Mouse (Mus musculus) urinary bladder, postnatal 4 days (tissue): ENCODE results near the gene Deaf1.

Experiments used
- DNase-seq, 2 experiments: peaks; one replicate each; pipeline ENCODE4 v3.0.0; 2021 to 2022; ENCODE audit warnings: low spot score in 2 of 2

Gene Deaf1

DNA sequence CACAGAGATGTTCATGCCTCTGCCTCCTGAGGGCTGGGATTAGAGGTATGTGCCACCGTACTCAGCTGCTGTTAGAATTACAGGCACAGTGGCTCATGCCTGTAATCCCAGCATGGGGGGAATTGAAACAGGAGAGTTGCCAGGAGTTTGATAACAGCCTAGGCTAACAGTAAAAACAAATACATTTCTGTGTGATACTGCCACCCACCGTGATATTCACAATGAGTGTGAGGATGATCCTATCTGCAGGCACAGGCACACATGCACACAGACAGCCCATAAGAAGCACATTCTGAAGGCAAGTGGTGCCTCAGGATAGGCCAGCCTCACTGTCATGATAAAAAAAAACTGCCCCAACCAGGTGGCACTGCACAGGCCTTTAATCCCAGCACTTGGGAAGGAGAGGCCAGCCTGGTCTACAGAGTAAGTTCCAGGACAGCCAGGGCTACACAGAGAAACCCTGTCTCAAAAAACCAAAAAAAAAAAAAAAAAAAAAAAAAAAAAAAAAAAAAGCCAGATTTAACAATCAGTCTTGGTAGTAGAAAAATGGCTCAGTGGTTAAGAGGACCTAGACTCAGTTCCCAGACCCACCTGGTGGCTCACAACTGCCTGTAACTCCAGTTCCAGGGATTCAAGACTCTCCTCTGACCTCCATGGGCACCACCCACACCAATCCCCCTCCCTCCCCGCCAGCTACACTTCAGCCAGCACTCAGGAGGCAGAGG, 29.4 kb downstream of the Deaf1 start:
- no peak for DNase-seq

DNA sequence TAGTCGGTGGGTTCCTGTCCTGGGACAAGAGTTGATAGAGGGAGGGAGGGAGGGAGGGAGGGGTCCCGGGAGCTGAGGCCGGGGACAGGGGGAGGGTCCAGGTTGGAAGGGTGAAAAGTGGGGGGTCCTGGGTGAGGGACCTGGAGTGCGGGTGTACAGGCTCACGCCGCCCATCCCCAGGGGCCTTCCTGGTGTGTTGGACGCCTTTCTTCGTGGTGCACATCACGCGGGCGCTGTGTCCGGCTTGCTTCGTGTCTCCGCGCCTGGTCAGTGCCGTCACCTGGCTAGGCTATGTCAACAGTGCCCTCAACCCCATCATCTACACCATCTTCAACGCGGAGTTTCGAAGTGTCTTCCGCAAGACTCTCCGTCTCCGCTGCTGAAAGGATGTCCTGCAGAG, 33.0 kb downstream of the Deaf1 start:
- DNase-seq: no peak

DNA sequence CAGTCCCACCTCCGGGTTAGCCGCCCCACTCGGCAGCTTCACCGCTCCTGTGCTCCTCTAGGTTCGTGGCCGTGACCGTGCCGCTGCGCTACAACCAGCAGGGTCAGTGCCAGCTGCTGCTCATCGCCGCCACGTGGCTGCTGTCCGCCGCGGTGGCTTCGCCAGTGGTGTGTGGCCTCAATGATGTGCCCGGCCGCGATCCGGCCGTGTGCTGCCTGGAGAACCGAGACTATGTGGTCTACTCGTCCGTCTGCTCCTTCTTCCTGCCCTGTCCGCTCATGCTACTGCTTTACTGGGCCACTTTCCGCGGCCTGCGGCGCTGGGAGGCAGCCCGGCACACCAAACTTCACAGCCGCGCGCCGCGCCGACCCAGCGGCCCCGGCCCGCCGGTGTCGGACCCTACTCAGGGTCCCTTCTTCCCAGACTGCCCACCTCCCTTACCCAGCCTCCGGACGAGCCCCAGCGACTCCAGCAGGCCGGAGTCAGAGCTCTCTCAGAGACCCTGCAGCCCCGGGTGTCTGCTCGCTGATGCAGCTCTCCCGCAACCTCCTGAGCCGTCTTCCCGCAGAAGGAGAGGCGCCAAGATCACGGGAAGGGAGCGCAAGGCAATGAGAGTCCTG, 33.5 kb downstream of the Deaf1 start:
- DNase-seq: no peak

DNA sequence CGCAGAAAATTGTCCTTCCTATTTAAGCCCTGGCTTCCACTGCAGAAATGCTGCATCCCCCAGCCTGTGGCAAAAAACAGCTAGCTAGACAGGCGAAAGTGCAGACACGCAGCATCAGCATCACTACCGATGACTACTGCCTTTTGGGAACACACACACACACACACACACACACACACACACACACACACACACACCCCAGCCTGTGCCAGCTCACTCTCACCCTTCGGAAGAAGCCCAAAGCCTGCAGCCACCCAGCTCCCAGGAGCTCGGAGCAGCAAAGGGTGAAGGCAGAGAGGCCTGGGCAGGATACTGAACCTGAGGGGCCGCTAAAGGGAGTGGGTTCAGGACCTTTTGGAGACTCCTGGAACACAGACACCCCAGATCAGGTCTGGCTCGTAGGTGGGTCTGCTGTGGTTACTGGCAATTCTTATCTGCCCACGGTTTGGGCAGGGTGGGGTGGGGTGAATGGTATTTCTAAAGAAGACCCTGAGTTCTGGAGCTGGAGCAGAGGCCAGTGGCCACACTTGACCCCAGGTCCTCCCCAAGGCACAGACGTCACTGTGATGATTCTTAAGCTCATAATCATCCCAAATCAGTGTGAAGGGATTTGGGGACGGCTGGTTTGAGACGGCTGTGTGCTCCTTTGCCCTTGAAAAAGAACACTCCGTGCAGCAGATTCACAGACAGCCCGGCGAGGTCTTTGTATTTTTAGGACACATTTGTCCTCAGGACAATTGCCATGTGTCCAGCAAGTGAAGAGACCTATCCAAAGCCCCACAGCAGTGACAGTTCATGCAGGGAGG, 34.7 kb downstream of the Deaf1 start:
- DNase-seq: no peak

DNA sequence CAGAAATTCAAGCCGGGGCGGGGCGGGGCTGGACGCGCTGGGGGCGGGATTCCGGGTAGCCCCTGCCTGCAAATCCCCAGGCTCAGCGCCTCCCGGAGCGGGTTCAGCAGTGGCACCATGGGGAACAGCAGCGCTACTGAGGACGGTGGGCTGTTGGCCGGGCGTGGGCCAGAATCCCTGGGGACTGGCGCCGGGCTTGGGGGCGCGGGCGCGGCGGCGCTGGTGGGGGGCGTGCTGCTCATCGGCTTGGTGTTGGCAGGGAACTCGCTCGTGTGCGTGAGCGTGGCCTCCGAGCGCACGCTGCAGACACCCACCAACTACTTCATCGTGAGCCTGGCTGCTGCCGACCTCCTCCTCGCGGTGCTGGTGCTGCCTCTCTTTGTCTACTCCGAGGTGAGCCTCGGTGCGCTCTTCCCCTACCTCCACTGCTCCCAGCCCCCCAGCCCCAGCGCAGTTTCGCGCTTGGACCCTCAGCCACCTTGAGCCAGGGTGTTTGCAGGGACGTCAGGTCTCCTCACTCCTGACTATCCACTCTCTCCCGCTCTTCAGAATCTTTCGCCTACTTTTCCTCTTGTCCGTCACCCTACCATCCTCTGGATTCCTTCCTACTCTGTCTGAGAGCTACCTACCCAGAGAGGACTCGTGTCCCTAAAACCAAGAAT, 35.4 kb downstream of the Deaf1 start, which contains the start of gene Drd4:
Drd4 (plus strand) TSS at position 86 of the 662 bp plus-strand sequence.
- no peak for DNase-seq

DNA sequence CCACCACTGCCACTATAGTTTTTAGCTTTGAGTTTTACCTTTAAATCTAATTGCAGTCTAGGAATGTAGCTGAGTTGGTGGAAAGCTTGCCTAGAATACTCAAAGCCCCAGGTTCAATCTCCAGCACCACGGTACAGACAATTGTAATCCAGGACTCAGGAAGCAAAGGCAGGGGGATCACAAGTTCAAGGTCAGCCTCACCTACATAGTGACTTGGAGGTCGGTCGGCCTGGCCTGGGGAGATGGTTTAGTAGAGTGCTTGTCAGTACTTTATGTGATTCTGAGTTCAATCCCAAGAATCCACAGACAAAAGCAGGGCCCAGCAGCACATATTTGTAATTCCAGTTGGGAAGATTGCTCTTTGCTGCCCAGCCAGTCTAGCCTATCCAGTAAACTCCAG, 39.4 kb downstream of the Deaf1 start:
- DNase-seq: no peak

DNA sequence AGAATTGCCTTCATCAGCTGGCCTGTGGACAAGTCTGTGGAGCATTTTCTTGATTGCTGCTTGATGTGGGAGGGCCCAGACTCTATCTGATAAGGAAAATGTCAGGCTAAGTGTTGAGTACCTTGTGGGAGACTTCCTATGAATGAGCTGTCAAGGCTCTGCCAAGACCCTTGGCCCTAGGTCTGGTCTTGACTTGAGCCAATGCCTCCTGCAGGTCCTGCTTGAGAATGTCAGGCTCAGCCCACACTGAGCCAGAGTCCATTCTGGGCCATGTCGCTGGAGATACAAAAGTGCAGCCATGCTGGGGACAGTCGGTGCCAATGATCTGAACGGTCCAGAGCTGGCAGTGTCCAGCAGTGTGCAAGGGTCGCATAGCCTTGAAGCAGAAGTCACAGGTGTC, 44.7 kb downstream of the Deaf1 start:
- DNase-seq: no peak

DNA sequence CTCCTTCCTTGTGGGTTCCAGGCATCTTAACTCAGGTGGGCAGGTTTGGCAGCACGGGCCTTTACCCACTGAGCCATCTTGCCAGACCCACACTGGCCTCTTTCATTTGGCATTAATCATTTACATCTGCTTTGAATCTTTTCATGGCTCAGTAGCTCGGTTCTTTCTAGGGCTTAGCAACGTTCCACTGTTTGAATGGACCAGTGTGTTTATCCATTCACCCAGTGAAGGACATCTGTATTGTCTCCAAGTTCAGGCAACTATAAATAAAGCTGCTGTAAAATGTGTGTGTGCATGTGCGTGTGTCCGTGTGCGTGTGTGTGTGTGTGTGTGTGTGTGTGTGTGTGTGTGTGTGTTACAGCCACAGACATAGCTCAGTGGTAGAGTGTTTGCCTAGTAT, 46.0 kb downstream of the Deaf1 start:
- no peak for DNase-seq

DNA sequence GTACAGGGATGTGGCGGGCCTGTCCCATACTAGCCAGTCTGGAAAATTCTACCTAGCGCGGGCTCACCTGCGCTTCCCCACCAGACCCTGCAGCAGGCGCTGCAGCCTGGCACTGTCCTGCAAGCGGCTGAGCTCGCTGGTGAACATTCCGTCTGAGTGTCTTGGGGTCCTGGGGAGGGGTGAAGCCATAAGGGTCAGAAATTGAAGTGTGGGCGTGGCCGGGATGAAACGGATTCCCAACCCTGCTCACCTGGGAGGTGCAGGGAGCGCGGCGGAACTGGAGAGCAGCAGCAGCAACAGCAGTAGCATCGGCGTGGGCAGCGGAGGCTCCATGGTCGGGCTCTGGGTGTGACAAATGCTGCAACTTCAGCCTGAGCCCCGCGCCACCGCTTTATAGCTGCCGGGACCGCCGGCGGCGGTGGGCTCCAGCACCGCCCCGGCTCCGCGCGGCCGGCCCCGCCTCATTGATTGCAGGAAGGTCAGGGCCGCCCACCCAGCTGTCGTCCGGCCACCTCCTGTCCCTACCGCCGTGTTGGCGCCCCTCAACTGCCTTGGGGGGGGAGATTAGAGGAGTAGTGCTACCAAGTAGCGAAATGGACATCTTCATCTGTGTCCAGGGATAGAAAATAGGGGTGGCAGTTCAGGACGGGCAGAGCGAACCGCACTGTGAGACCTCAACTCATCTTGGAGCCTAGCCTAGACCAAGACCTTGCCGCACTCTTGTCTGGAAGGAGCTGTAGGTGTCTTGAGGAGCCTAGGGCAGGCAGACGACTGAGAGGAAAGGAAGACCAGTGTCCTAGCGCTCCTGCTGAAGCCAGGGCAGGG, 48.5 kb downstream of the Deaf1 start, which contains the start of gene Sct:
Sct (minus strand) TSS at position 368 of the 825 bp plus-strand sequence.
- DNase-seq: no peak

DNA sequence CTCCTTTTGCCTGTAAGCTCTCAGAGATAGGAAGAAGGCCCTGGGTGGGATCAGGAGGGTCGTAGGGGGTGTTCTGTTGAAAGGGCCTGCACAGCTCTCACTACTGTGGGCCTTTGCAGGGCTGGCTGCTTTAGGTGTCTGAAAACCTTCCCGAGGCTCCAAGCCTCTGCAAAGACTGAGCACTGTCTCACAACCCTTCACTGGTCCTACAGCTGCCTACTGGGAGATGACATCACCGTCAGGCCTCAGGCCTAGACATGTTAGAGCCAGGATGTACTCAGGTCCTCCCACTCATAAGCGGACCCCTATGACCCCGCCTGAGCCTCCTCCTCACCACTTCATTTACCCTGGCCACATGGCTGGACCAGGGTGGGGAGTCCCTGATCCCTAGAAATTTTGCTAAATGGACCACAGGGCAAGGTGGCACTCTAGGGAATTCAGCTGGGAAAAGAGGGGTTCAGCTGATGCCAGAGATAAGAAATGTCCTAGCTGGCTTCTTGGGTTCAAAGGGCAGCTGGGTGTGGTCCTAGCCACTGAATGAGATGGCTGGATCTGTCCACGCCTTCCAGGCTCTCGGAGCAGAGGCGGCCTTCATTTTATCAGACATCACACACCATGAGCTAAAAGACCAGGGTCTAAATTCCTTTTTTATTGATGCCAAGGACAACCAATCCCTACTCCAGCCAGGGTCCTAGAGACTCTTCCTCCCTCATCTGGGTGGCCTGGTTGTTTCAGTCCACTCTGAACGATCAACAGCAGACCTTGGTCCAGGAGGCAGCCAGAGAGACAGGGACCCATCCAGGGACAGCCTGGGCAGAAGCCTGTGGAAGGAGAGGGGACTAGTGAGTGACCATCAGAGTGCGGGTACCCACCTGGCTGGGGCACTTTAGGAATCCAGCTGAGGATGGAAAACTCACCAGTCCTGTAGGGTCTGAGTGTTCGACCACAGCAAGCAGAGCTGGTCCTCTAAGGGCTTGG, 49.5 kb downstream of the Deaf1 start:
- DNase-seq: no peak

DNA sequence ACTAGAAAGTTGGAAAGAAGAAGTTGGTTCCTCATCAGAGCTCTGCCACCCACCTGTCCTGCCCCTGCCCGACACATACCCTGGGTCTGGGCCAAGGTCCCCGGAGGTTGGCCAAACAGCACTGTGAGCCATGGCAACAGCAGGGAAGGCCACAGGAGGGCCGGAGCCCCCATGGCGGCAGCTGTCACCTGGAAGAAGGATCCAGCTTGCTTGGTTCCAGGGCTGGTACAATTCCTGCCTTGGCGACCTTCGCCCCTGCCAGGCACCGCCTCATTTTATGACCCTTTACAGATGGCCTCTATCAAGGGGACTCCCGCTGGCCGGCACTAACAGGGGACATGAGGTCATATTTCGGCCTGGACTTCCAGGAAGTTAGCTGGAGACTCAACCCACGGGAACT, 50.9 kb downstream of the Deaf1 start, which contains the start of gene Cdhr5:
Cdhr5 (minus strand) TSS at position 241 of the 400 bp plus-strand sequence.
- DNase-seq: no peak

DNA sequence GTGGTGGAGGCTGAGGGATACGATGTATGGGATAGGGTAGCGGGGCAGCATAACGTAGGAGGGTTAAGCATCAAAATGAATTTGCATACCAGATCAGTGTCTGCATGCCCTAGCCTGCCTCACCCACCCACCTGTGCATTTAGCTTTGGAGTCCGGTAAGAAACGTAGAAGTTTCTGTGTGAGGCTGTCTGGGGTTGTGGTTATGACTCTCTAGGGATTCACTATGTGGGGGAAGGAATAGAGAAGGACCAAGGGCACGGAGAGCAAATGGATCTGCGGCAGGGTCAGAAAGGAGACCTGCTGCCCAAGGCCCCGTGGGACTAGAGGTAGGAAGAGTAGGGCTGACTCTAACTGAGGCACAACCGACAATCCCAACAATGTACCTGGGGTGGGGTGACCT, 52.1 kb downstream of the Deaf1 start:
- DNase-seq: no peak

DNA sequence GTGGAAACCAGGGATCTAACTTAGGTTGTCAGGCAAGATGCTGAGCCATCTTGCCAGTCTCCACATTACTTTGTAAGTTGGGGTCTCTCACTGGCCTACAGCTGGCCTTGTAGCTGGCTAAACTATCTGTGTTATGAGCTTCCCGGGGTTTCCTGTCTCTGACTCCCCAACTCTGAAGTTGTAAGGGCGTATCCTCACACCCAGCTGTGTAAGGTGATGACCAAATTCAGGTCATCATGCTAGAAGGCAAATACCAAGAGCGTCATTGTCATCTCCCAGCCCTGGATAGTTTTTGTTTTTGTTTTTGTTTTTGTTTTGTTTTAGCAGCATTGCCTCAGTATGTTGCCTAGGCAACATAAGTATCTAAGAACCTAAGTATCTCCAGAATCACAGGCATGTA, 56.9 kb downstream of the Deaf1 start:
- DNase-seq: no peak

DNA sequence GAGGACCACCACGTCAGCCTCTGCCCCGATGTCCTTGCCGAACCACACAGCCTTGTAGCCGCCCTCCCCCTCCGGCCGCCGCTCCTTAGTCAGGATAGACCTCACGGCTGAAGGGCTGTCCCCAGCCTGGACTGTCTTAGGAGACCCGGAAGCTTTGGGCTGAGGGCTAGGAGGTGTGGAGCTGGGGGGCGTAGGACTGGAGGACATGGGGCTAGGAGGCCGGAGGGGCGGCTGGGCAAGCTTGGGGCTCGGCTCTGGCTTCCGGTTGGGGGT, 58.3 kb downstream of the Deaf1 start:
- no peak for DNase-seq

DNA sequence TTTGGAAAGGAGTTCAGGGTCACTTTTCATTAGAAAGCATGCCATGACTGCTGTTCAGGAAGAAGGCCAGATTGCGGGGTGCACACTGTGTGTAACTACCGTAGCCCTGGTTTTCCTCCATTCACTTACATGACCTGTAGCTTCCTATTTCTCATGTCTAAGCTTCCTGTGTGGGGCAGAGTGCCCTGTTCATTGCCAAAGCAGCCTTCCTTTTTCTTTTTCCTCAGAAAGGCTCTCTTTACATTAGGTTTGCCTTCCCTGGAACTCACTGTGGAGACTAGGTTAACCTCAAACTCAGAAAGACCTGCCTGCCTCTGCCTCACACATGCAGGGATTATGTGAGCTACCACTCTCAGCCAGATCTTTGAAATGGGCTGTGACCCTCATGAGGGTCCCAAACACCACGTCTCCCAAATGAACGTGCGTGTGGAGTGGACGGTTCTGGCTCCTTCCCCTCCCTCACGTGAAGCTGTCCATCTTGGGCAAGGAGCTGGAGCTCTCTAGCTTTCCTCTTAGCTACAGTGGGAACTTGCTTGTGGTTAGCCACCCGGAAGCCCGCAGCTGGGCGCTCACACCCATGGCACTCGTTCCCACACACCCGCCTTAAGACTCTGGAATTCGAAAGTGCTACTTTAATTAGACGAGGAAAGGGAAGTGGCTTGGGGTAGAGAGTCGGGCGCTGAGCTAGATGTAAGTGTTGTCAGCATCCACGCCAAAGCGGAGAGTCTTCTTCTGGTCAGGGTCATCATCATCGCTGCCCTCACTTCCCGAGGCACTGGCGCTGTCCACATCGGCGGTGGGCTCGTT, 58.8 kb downstream of the Deaf1 start:
- DNase-seq: no peak

DNA sequence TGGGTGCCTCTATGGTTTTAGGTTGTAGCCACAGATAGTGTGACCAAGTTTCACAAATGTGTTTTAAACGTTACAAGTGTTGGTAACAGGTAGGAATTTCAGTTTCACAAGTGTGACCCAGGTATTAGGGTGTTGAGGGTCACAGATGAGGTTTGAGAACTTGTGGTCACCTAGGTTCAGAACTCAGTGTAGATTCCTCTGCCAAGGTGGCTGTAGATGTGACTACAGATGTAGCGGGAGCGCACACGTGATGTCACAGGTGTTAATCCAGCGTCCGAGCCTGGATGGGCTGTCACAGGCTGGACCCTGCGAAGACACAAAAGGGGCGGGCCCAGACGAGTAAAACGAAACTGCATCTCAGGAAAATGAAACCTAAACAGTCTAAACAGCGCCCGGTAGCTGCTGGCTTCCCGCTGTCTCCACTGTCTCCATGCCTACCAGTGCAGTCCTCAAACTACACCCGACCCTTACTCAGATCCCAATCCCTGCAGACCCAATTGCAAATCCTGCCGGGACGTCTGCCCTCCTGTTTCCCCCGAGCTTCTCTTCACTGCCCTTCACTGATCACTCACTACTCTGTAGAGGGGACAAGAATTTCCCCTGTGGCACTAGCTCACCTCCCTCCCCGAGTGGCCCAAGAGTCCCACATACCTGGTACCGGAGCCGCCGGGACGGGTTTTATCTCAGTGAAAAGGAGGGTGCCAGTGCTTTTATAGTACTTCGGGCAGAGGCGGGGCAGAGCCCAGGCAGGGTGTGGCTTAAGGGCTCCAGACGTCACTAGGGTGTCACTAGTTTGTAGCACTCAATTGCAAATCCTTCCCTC, 61.5 kb downstream of the Deaf1 start, which contains the start of gene Irf7:
Irf7 (minus strand) TSS at position 743 of the 823 bp plus-strand sequence.
- peak in 1 of 2 experiments; percentile 40 for DNase-seq

DNA sequence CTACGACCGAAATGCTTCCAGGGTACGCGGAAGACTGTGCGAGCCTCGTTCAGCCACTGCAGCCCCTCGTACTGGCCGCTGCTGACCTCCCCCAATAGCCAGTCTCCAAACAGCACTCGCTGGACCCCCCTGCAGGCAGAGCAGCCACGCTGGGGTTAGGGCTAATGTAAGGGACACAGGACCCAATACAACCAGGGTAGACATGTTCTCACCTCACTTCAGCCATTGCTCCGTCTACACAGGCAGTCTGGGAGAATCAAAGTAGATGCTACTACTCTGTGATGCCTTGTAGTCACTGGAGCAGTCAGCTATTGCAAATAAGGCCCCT, 62.1 kb downstream of the Deaf1 start:
- DNase-seq: no peak

DNA sequence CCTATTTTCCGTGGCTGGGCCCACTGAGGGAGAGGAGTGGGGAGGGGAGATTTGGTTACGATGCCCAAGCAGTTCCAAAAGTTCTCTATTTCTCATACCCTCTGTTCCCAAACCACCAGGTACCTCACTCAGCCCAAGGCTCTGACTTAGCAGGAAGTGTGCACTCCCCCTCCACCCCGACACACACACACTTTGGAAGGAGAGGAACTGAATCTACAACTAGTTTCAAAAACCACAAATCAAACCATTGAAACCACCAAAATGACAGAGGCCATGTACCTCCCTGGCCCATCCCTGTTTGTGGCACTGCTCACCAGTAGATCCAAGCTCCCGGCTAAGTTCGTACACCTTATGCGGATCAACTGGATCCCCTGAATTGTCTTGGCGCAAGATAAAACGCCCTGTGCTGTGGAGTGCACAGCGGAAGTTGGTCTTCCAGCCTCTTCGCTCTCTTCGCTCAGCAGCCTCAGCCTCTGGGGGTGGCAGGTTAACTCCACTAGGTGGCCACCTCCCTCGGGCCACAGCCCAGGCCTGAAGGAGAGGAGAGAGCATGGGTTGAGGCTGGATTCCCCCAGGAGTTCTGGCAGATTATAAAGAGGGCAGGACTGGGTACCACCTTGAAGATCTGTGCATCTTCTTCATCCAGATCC, 62.6 kb downstream of the Deaf1 start:
- DNase-seq: peak in 1 of 2 experiments; percentile 24
